Mouse (Mus musculus) kidney, embryonic 14.5 days (tissue): ENCODE results near the gene Ccdc86. TPM values are rescaled to one million over a fixed set of nuclear protein-coding genes. Genes with fewer than 3 reads are reported as not detected.

ENCODE experiments used
- ATAC-seq: fragments of 200-750 bp; cut with Nextera tagmentation; 2 replicates; pipeline ENCODE4 v1.8.0; 2017; ENCODE audit warnings: moderate number of reproducible peaks, mild to moderate bottlenecking, moderate TSS enrichment, moderate library complexity; ENCODE audit not compliant: low FRiP score, low TSS enrichment
- H3K27ac ChIP-seq: fragments of 300-500 bp; sonication (generic); 2 replicates; pipeline ENCODE4 v1.5.1; 2014; ENCODE audit warnings: low read depth, mild to moderate bottlenecking, low read length, moderate library complexity, mixed read lengths
- H3K27me3 ChIP-seq: fragments of 300-500 bp; sonication (generic); 2 replicates; pipeline ENCODE4 v1.6.1; 2014; ENCODE audit warnings: mild to moderate bottlenecking, low read length; ENCODE audit not compliant: control insufficient read depth, insufficient read depth
- H3K36me3 ChIP-seq: fragments of 300-500 bp; sonication (generic); 2 replicates; pipeline ENCODE4 v1.6.1; 2014; ENCODE audit warnings: low read length, mixed read lengths; ENCODE audit not compliant: control insufficient read depth, insufficient read depth
- H3K4me1 ChIP-seq: fragments of 300-500 bp; sonication (generic); 2 replicates; pipeline ENCODE4 v1.6.1; 2014; ENCODE audit warnings: low read length, mixed read lengths; ENCODE audit not compliant: control insufficient read depth, insufficient read depth
- H3K4me2 ChIP-seq: fragments of 300-500 bp; sonication (generic); replicated peaks from 2 replicates; pipeline ENCODE4 v1.6.1; 2014; ENCODE audit warnings: low read depth, mild to moderate bottlenecking, low read length
- H3K4me3 ChIP-seq: fragments of 300-500 bp; sonication (generic); 2 replicates; pipeline ENCODE4 v1.5.1; 2014; ENCODE audit warnings: mild to moderate bottlenecking, low read length
- H3K9ac ChIP-seq: fragments of 300-500 bp; sonication (generic); 2 replicates; pipeline ENCODE4 v1.6.1; 2014; ENCODE audit warnings: low read depth, mild to moderate bottlenecking, low read length, moderate library complexity
- H3K9me3 ChIP-seq: fragments of 300-500 bp; sonication (generic); 2 replicates; pipeline ENCODE4 v1.6.1; 2016; ENCODE audit warnings: low read length; ENCODE audit not compliant: control insufficient read depth
- WGBS: fragments of 180-500 bp; shearing (Covaris S2); extraction: QIAGEN DNeasy Blood & Tissue Kit; methylation state at CpG from one replicate; pipeline ENCODE4 v1.1.7; 2014; 5-methylcytosine and 5-hydroxymethylcytosine counted together
- polyA plus RNA-seq: library from polyadenylated mRNA; unstranded; fragments of >200 nt; fragmentation: Nextera tagmentation; extraction: Ambion mirVana; gene quantifications from 2 replicates; pipeline ENCODE4 v1.2.1, GENCODE M21; 2014

Ccdc86 gene
- polyA plus RNA-seq, 1 experiment from 2014 or later: 32.7 TPM

DNA sequence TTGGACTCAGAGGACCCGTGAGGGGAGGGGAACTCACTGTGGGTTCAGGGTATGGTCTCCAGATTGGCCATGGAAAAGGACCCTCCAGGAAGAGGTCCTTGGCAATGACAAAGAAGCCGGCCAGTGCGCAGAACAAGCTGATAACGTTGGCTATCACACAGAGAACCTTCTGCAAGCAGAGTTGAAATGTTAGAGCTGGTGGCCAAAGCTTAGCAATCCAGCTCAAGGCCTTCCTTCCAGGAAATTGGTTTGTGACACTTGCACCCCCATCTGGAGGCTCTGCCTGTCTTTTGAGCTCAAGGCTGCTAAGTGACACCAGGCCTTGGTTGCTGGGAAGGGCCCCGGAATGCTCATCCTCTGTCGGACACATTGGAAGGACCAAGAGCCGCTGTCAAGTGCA, 16.7 kb upstream of the Ccdc86 start:
- H3K4me2 ChIP-seq: no peak overlapping the region
- H3K9ac ChIP-seq: no peak overlapping the region
- H3K27ac ChIP-seq: no peak overlapping the region
- H3K27me3 ChIP-seq: no peaks in the 10 kb centered on the region
- ATAC-seq: no peak
- H3K9me3 ChIP-seq: 0 out of 2 replicates have a peak, but pooled peaks cover 6% of the 10 kb centered on the region
- H3K4me3 ChIP-seq: no peak overlapping the region
- no peaks in the 10 kb centered on the region for H3K4me1 ChIP-seq
- H3K36me3 ChIP-seq: no peaks in the 10 kb centered on the region
- 87% methylated on average over 7 of the region's 7 CpGs for WGBS

- H3K4me1 ChIP-seq: no peaks in the 10 kb centered on the region
- H3K27ac ChIP-seq: no peak overlapping the region
- no peaks in the 10 kb centered on the region; the same call in 1 of the 2 replicates for H3K27me3 ChIP-seq
- H3K9ac ChIP-seq: no peak overlapping the region
- no peaks in the 10 kb centered on the region for H3K9me3 ChIP-seq
- no peak overlapping the region for H3K4me2 ChIP-seq
- no peak overlapping the region for H3K4me3 ChIP-seq
- ATAC-seq: peak; percentile 30; the same call in 1 of the 2 replicates
- H3K36me3 ChIP-seq: no peaks in the 10 kb centered on the region
- 48% methylated on average over 12 of the region's 12 CpGs for WGBS
Measured at GRCm38 (mm10) chr19:10959978-10960346, 10.9 kb upstream of the Ccdc86 start.

- Histone ChIP-seq H3K4me3 (no peak overlapping the region), H3K27me3 (no peaks in the 10 kb centered on the region; the same call in 1 of the 2 replicates), H3K4me2 (no peak overlapping the region), H3K27ac (no peak overlapping the region), H3K36me3 (no peaks in the 10 kb centered on the region), H3K9ac (no peak overlapping the region), H3K9me3 (no peaks in the 10 kb centered on the region), H3K4me1 (no peaks in the 10 kb centered on the region)
- WGBS: 34% methylated on average over 11 of the region's 11 CpGs
- peak; percentile 71 for ATAC-seq
Measured at GRCm38 (mm10) chr19:10959085-10959977, 10.3 kb upstream of the Ccdc86 start.

DNA sequence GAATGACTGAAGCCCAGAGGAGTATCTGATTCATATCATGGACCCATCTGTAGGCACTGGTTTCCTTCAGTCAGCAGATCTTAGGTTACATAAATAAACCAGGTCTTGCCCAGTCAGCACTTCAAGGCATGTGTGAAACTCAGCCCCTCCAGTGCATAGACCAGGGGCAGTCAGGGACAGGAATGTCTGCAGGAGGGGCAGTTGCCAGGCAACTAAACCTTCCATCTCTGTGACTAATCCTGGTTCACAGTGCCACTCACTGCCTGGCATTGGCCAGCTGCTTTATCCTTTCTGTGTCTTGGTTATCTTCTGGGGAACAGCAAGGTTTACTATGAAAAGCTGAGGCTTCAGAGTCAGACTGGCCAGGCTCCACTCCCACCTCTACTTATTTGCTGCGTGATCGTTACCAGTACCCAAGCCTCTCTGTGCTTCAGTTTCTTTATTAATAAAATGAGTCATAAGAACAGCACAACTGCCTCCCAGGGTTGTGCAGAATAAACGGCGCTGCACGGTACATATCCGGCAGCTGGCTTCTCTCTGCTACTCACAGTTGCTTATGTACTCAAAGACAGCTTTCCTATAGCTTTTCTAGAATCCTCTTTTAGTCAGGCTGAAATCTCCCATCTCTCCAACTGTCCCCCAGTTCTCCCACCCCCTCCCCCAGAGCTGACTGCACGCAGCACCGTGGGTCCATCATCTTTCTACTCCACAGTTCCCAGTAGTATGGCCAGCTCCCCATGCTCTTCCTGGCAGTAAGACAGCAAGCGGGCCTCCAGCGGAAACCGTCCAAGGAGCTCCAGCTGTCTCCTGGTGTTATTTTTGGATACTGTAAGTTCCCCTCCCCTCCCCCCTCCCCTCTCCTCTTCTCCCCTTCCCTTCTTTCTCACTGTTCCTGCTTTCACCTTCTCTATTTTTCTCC, 3.2 kb upstream of the Ccdc86 start:
- no peak overlapping the region; the same call in 1 of the 2 replicates for H3K4me2 ChIP-seq
- no peak for ATAC-seq
- H3K36me3 ChIP-seq: no peaks in the 10 kb centered on the region
- no peaks in the 10 kb centered on the region for H3K27me3 ChIP-seq
- no peak overlapping the region for H3K9ac ChIP-seq
- WGBS: 60% methylated on average over 11 of the region's 11 CpGs
- H3K4me3 ChIP-seq: no peak overlapping the region
- H3K4me1 ChIP-seq: peaks cover 18% of the 10 kb centered on the region
- no peaks in the 10 kb centered on the region for H3K9me3 ChIP-seq
- peak overlapping the region; percentile 76 for H3K27ac ChIP-seq

GRCm38 (mm10) chr19:10949558-10949957, 492 bp upstream of the Ccdc86 start:
- H3K9ac ChIP-seq: peak overlapping the region; percentile 88
- WGBS: 37% methylated on average over 9 of the region's 9 CpGs
- H3K36me3 ChIP-seq: peaks cover 9% of the 10 kb centered on the region; the same call in 1 of the 2 replicates
- H3K4me3 ChIP-seq: peak overlapping the region; percentile 86
- H3K4me1 ChIP-seq: peaks cover 25% of the 10 kb centered on the region
- H3K27me3 ChIP-seq: no peaks in the 10 kb centered on the region
- H3K4me2 ChIP-seq: peak overlapping the region; percentile 35
- H3K9me3 ChIP-seq: no peaks in the 10 kb centered on the region
- ATAC-seq: no peak
- H3K27ac ChIP-seq: 0 out of 2 replicates have a peak overlapping the region, but pooled peaks have one; percentile 12

GRCm38 (mm10) chr19:10948416-10948815, 650 bp downstream of the Ccdc86 start:
- Histone ChIP-seq H3K4me3 (peak overlapping the region; percentile 86), H3K9me3 (no peaks in the 10 kb centered on the region), H3K4me2 (peak overlapping the region; percentile 99), H3K27ac (no peak overlapping the region), H3K27me3 (no peaks in the 10 kb centered on the region), H3K4me1 (peaks cover 25% of the 10 kb centered on the region), H3K9ac (peak overlapping the region; percentile 88), H3K36me3 (peaks cover 21% of the 10 kb centered on the region)
- under 1% methylated on average over 20 of the region's 20 CpGs for WGBS
- ATAC-seq: no peak

DNA sequence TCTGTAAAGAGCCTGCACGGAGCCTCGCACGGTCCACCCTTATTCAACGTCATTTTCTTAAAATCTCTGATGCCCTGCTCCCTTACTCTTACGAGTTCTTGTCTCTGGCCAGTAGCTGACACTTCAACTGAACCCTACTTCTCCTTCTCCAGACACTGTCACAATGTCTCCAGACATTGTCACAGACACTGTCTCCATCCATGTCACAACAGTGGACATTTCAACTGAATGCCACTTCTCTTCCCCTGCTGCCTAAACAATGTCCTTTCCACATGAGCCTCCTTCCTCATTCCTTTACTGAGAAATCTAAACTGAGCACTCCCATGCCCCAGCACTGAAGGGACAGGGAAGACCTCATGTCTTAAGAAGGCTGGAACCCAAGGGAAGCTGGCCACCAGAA, 1.8 kb downstream of the Ccdc86 start:
- H3K36me3 ChIP-seq: peaks cover 33% of the 10 kb centered on the region
- H3K4me1 ChIP-seq: peaks cover 23% of the 10 kb centered on the region
- peak overlapping the region; percentile 99 for H3K4me2 ChIP-seq
- no peaks in the 10 kb centered on the region for H3K27me3 ChIP-seq
- peak overlapping the region; percentile 86 for H3K4me3 ChIP-seq
- no peaks in the 10 kb centered on the region for H3K9me3 ChIP-seq
- H3K27ac ChIP-seq: no peak overlapping the region
- no peak for ATAC-seq
- WGBS: 84% methylated on average over 5 of the region's 5 CpGs
- H3K9ac ChIP-seq: peak overlapping the region; percentile 88

DNA sequence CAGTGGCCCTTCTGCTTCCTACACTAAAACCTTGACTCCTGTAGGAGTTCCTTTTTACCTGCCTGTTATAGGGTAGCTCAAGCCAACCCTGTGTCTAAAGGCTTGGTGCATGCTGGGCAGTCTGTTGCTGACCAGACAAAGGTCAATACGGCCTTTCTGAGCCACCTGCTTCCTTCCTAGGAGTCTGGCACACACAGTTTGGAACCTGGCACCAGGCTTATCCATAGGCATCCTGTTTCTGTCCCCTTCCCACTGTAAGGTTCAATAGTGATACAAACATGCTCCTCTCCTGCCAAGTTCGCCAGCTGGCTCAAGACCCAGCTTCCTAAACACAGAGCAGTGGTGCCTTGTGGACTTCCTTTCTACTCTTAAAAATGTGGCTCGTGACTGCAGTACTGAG, 2.6 kb downstream of the Ccdc86 start:
- no peaks in the 10 kb centered on the region for H3K9me3 ChIP-seq
- peaks cover 39% of the 10 kb centered on the region for H3K36me3 ChIP-seq
- no peak overlapping the region for H3K27ac ChIP-seq
- H3K27me3 ChIP-seq: no peaks in the 10 kb centered on the region
- H3K4me3 ChIP-seq: peak overlapping the region; percentile 86; the same call in 1 of the 2 replicates
- peaks cover 18% of the 10 kb centered on the region for H3K4me1 ChIP-seq
- no peak overlapping the region for H3K9ac ChIP-seq
- WGBS: 88% methylated on average over 3 of the region's 3 CpGs
- no peak for ATAC-seq
- H3K4me2 ChIP-seq: peak overlapping the region; percentile 99; the same call in 1 of the 2 replicates
